Mouse (Mus musculus): ENCODE data around the gene Setd2.

DNA sequence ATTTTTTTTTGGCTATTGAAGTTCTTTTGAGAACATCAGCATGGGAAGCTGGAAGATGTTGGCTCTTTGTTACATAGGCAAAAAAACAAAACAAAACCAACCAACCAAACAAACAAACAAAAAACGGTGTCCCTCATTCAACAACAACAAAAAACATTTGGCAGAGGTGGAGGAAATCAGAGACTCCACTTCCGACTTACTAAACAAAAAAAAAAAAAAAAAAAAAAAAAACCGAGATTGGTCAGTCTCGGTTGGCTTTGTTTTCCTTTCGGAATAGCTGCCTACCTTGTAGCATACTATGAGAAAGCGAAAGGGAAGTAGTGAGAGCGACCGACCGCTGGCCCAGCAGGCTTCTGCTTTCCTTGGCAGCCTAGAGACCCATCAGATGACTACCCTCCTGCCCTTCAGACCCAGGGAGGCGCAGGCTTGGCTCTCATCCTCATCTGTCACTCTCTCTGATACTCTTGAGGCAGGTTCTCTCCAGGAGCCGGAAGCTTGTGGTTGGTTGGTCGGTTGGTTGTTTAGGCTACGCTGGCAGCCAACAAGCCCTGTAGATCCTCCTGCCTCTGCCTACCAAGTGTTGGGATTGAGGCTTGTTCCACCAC is 125.2 kb downstream of the Setd2 start:
- TF ChIP-seq TCF12 (IDR thresholded peaks at IDR 0.05; ENCODE audit: insufficient read depth, poor library complexity, severe bottlenecking) (no peak), POLR2A (IDR thresholded peaks at IDR 0.05; ENCODE audit: insufficient read length, low read depth) (no peak)
